Comparison of ENCODE assay signal across 26 mouse cellular contexts in the genomic region with DNA sequence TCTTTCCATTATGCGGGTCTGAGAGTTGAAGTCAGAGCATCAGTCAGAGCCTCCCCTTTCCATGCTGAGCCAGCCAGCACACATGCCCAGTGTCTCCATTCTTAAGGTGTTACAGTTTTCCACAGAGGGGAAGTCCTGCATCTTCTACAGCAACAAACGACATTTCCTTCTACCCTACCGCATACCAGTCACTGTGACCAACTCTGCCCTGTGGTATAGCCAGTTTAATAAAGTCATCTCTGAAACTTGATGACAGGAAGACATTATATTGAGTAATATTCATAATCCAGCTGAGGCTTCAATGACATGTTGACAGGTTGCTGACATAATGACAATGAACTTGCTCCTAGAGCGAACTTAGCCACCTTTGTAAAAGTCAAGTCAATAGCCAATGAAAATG. TPM values are rescaled to one million over a fixed set of nuclear protein-coding genes. Genes with fewer than 3 reads are reported as not detected.
DNase-seq lines count a peak whose midpoint lies in the region; ATAC-seq and TF ChIP-seq lines count a peak whose summit lies in the region.
"Had no signal": no experiment of that assay in that cellular context is flagged by ENCODE, and none has a peak within 500 bp of the region (broad histone marks: within the 10 kb centered on the region; RNA-seq: fewer than 3 reads in every experiment).

No protein-coding gene starts in this region.

- H3K4me3 ChIP-seq in brown adipose tissue, adult 24 weeks (ENCODE audit: insufficient read depth, low read depth, low read length), result no peak overlapping the region
- no peak overlapping the region for H3K4me3 ChIP-seq in stomach, postnatal 0 days (ENCODE audit: low read depth, low read length)
- H3K4me3 ChIP-seq in kidney, embryonic 15.5 days (replicated peaks), result no peak overlapping the region
- H3K4me3 ChIP-seq: embryonic facial prominence, embryonic 10.5 days; embryonic facial prominence, embryonic 13.5 days; erythroblast, embryonic 14.5 days; forebrain, embryonic 12.5 days; forebrain, embryonic 15.5 days; heart, adult 2 months; heart, embryonic 10.5 days; heart, embryonic 13.5 days; hindbrain, embryonic 12.5 days; hindbrain, embryonic 15.5 days had no signal

- DNase-seq in 416B (ENCODE audit: low read depth), result peak; percentile 85
- peak; percentile 42 for DNase-seq in induced T-regulatory cell, adult 2 months (ENCODE audit: low read depth)
- no peak for DNase-seq in stomach, postnatal 0 days (ENCODE audit: low spot score)
- DNase-seq in thymus, adult 18-20 months, result no peak
- DNase-seq: adrenal gland, adult 8-10 months; adrenal gland, postnatal 25 days; cerebellum, adult 18-20 months; cerebellum, adult 9-10 months; cerebellum, postnatal 14 days; embryo, embryonic 11 days; gastrocnemius, postnatal 25 days; heart, adult 2 months had no signal

- WGBS in stomach, postnatal 0 days, result 91% methylated on average over 4 of the region's 4 CpGs
- WGBS in kidney, embryonic 15.5 days, result 94% methylated on average over 4 of the region's 4 CpGs

- H3K4me1 ChIP-seq in brown adipose tissue, adult 24 weeks (ENCODE audit: control insufficient read depth, insufficient read depth, insufficient read length, low read length), result peaks cover 19% of the 10 kb centered on the region
- no peaks in the 10 kb centered on the region for H3K4me1 ChIP-seq in stomach, postnatal 0 days (replicated peaks; ENCODE audit: control insufficient read depth, insufficient read depth)
- H3K4me1 ChIP-seq in kidney, embryonic 15.5 days, result peaks cover 23% of the 10 kb centered on the region

- no peak for TF ChIP-seq CTCF in stomach, postnatal 0 days (IDR thresholded peaks at IDR 0.05; ENCODE audit: low read depth)

- H3K9ac ChIP-seq in stomach, postnatal 0 days (ENCODE audit: low read length), result no peak overlapping the region
- no peak overlapping the region for H3K9ac ChIP-seq in kidney, embryonic 15.5 days
- H3K9ac ChIP-seq: embryonic facial prominence, embryonic 13.5 days; forebrain, embryonic 12.5 days; forebrain, embryonic 15.5 days; heart, embryonic 13.5 days; hindbrain, embryonic 12.5 days; hindbrain, embryonic 15.5 days had no signal

- no peak overlapping the region for H3K4me2 ChIP-seq in stomach, postnatal 0 days (replicated peaks; ENCODE audit: low read depth)
- H3K4me2 ChIP-seq in kidney, embryonic 15.5 days, result no peak overlapping the region
- H3K4me2 ChIP-seq: embryonic facial prominence, embryonic 13.5 days; forebrain, embryonic 12.5 days; heart, embryonic 13.5 days; hindbrain, embryonic 12.5 days; hindbrain, embryonic 15.5 days had no signal

- peak overlapping the region; percentile 30; the same call in 1 of the 2 replicates for H3K27ac ChIP-seq in brown adipose tissue, adult 24 weeks (replicated peaks; ENCODE audit: low read depth, low read length)
- no peak overlapping the region for H3K27ac ChIP-seq in stomach, postnatal 0 days (replicated peaks)
- no peak overlapping the region for H3K27ac ChIP-seq in kidney, embryonic 15.5 days
- H3K27ac ChIP-seq: embryonic facial prominence, embryonic 10.5 days; embryonic facial prominence, embryonic 13.5 days; forebrain, embryonic 12.5 days; forebrain, embryonic 15.5 days; heart, adult 2 months; heart, embryonic 10.5 days; heart, embryonic 13.5 days; hindbrain, embryonic 12.5 days had no signal

- no peak for TF ChIP-seq EP300 in stomach, postnatal 0 days (optimal IDR thresholded peaks at IDR 0.05)

- no peaks in the 10 kb centered on the region for H3K27me3 ChIP-seq in stomach, postnatal 0 days (ENCODE audit: control insufficient read depth, insufficient read depth, low read length)
- H3K27me3 ChIP-seq in kidney, embryonic 15.5 days, result no peaks in the 10 kb centered on the region
- H3K27me3 ChIP-seq: embryonic facial prominence, embryonic 13.5 days; forebrain, embryonic 12.5 days; forebrain, embryonic 15.5 days; heart, embryonic 13.5 days; hindbrain, embryonic 12.5 days; hindbrain, embryonic 15.5 days had no signal

- H3K9me3 ChIP-seq in stomach, postnatal 0 days (ENCODE audit: control insufficient read depth, low read length), result no peaks in the 10 kb centered on the region
- no peaks in the 10 kb centered on the region for H3K9me3 ChIP-seq in kidney, embryonic 15.5 days (replicated peaks)
- H3K9me3 ChIP-seq: embryonic facial prominence, embryonic 10.5 days; embryonic facial prominence, embryonic 13.5 days; forebrain, embryonic 12.5 days; forebrain, embryonic 15.5 days; heart, embryonic 10.5 days; heart, embryonic 13.5 days; hindbrain, embryonic 12.5 days; hindbrain, embryonic 15.5 days had no signal

- no peaks in the 10 kb centered on the region for H3K36me3 ChIP-seq in stomach, postnatal 0 days (ENCODE audit: control insufficient read depth, insufficient read depth, low read length)
- no peaks in the 10 kb centered on the region for H3K36me3 ChIP-seq in kidney, embryonic 15.5 days
- H3K36me3 ChIP-seq: embryonic facial prominence, embryonic 10.5 days; embryonic facial prominence, embryonic 13.5 days; forebrain, embryonic 12.5 days; forebrain, embryonic 15.5 days; heart, embryonic 10.5 days; heart, embryonic 13.5 days; hindbrain, embryonic 12.5 days; hindbrain, embryonic 15.5 days had no signal

- ATAC-seq in megakaryocyte progenitor cell, adult 5-6 weeks (replicated peaks; ENCODE audit: poor library complexity), result peak; percentile 30
- no peak for ATAC-seq in stomach, postnatal 0 days (ENCODE audit: low FRiP score, low TSS enrichment)
- no peak for ATAC-seq in kidney, embryonic 15.5 days (replicated peaks; ENCODE audit: low FRiP score)
- ATAC-seq: activated CD4-positive, CD25-positive, alpha-beta regulatory T cell, adult 4 months; forebrain, embryonic 15.5 days; inflammation-experienced regulatory T-cells, adult 6 months had no signal

RNA-seq across cellular contexts. Expression of a gene that starts 26.8 kb away (rescaled TPM):
- polyA plus RNA-seq in brown adipose tissue, adult 24 weeks (2012; ENCODE audit: insufficient read depth, insufficient read length, missing spikeins), result 370 and 390 TPM in 2 replicates
- 57.1 and 64.4 TPM in 2 replicates for total RNA-seq in megakaryocyte progenitor cell, adult 5-6 weeks (2015)
- 71.4 and 85.8 TPM in 2 replicates for total RNA-seq in megakaryocyte progenitor cell, adult 5-6 weeks (2017)
- 80.7 and 90.5 TPM in 2 replicates for polyA plus RNA-seq in stomach, postnatal 0 days (2015; fragmentation: Nextera tagmentation; extraction: Ambion mirVana)
- 42.3 and 45.0 TPM in 2 replicates for polyA plus RNA-seq in kidney, embryonic 15.5 days (2015; fragmentation: Nextera tagmentation; extraction: Ambion mirVana)

Comparison
In these comparisons a context has a peak if more than half of its experiments do, and no peak if none do; other contexts are left out.
1. DNase-seq: peak in 416B (single experiment) and induced T-regulatory cell, adult 2 months (single experiment); none in stomach, postnatal 0 days (single experiment) and thymus, adult 18-20 months (0 of 2).